Mouse (Mus musculus) liver, postnatal 0 days (tissue): ENCODE measurements around the gene Zw10.

Experiments used
- CTCF ChIP-seq: sonication (generic); IDR thresholded peaks from 2 replicates; pipeline ENCODE4 v1.5.1; 2016; ENCODE audit warnings: antibody characterized with exemption, low read depth
- EP300 ChIP-seq: IDR thresholded peaks from 2 replicates; pipeline ENCODE4 v1.6.1; 2016; ENCODE audit warnings: antibody characterized with exemption, low read depth, mild to moderate bottlenecking

DNA sequence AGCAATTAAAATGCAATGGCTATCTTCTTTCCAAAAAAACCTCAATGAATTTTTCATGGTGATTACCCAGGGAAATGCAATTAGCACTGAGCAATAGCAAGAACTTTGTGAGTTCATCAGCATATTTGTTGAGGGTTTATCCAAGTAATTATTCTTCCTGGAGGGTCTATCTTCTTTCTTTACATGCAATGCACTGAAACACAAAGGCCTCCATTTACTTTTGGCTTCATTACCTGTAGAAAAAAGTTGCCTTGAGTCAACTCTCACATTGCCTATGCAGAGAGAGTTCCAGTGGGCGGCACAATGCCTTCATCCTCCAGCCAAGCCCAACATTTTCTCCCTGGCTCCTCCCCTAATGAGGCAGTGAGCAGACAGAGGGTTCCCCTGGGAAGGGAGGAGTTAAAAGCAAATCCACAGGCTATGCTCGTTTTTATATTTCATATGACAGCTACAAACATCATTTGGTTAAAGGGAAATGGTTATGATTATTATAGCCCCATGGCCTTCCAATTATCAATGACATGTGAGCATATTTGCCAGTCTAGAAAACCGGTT is 62.9 kb downstream of the Zw10 start:
- TF ChIP-seq CTCF (no peak), EP300 (no peak)
